Mouse (Mus musculus): ENCODE measurements around the gene Herpud2.

Herpud2 gene

GRCm38 (mm10) chr9:25151611-25152241, at the start of gene Herpud2:
Gene Herpud2 (minus strand): TSS chr9:25151820.
- DNase-seq (ENCODE audit: low spot score): peak; percentile 95

GRCm38 (mm10) chr9:25200987-25201386, 49.4 kb upstream of the Herpud2 start:
- DNase-seq (ENCODE audit: low spot score): no peak

- DNase-seq (ENCODE audit: low spot score): no peak
These were observed 48.5 kb upstream of the Herpud2 start for GRCm38 (mm10) chr9:25200148-25200547.

- DNase-seq (ENCODE audit: low spot score): no peak
These were observed 45.1 kb upstream of the Herpud2 start for GRCm38 (mm10) chr9:25196746-25197145.

GRCm38 (mm10) chr9:25191612-25192011, 40.0 kb upstream of the Herpud2 start:
- DNase-seq (ENCODE audit: low spot score): no peak

GRCm38 (mm10) chr9:25186501-25186900, 34.9 kb upstream of the Herpud2 start:
- no peak for DNase-seq (ENCODE audit: low spot score)

- DNase-seq (ENCODE audit: low spot score): no peak
These were observed 34.2 kb upstream of the Herpud2 start for GRCm38 (mm10) chr9:25185854-25186253.

GRCm38 (mm10) chr9:25184606-25185005, 33.0 kb upstream of the Herpud2 start:
- no peak for DNase-seq (ENCODE audit: low spot score)

- DNase-seq (ENCODE audit: low spot score): no peak
These were observed 26.4 kb upstream of the Herpud2 start for GRCm38 (mm10) chr9:25178066-25178465.

GRCm38 (mm10) chr9:25177201-25177600, 25.6 kb upstream of the Herpud2 start:
- DNase-seq (ENCODE audit: low spot score): no peak

- DNase-seq (ENCODE audit: low spot score): no peak
These were observed 24.9 kb upstream of the Herpud2 start for GRCm38 (mm10) chr9:25176562-25176961.

GRCm38 (mm10) chr9:25175978-25176377, 24.4 kb upstream of the Herpud2 start:
- DNase-seq (ENCODE audit: low spot score): no peak

GRCm38 (mm10) chr9:25175039-25175442, 23.4 kb upstream of the Herpud2 start:
- peak; percentile 41 for DNase-seq (ENCODE audit: low spot score)

- DNase-seq (ENCODE audit: low spot score): no peak
These were observed 23.0 kb upstream of the Herpud2 start for GRCm38 (mm10) chr9:25174614-25175013.

- DNase-seq (ENCODE audit: low spot score): no peak
These were observed 21.6 kb upstream of the Herpud2 start for GRCm38 (mm10) chr9:25173171-25173570.

GRCm38 (mm10) chr9:25169626-25170025, 18.0 kb upstream of the Herpud2 start:
- DNase-seq (ENCODE audit: low spot score): no peak

- peak; percentile 16 for DNase-seq (ENCODE audit: low spot score)
These were observed 16.0 kb upstream of the Herpud2 start for GRCm38 (mm10) chr9:25167458-25168084.

GRCm38 (mm10) chr9:25158218-25158617, 6.6 kb upstream of the Herpud2 start:
- DNase-seq (ENCODE audit: low spot score): no peak

- no peak for DNase-seq (ENCODE audit: low spot score)
These were observed 4.8 kb upstream of the Herpud2 start for GRCm38 (mm10) chr9:25156377-25156776.

GRCm38 (mm10) chr9:25153066-25153465, 1.4 kb upstream of the Herpud2 start:
- no peak for DNase-seq (ENCODE audit: low spot score)

GRCm38 (mm10) chr9:25152457-25152856, 837 bp upstream of the Herpud2 start:
- DNase-seq (ENCODE audit: low spot score): no peak

GRCm38 (mm10) chr9:25150791-25151610, 619 bp downstream of the Herpud2 start:
- peak; percentile 85 for DNase-seq (ENCODE audit: low spot score)

GRCm38 (mm10) chr9:25148767-25149166, 2.9 kb downstream of the Herpud2 start:
- DNase-seq (ENCODE audit: low spot score): no peak
